Mouse (Mus musculus) layer of hippocampus, postnatal 25 days (tissue): ENCODE data around the gene Megf9. TPM values are rescaled to one million over a fixed set of nuclear protein-coding genes. Genes with fewer than 3 reads are reported as not detected.

Experiments
- DNase-seq, 2 experiments: peaks; one replicate each; pipeline ENCODE4 v3.0.0; 2022; ENCODE audit warnings: mixed read lengths in 2 of 2, low spot score in 1 of 2; ENCODE audit errors: extremely low spot score in 1 of 2
- total RNA-seq, 2 experiments: library from RNA; stranded (reverse); gene quantifications; 2 replicates each; pipeline ENCODE4 v1.2.3; 2021

Megf9 gene
- total RNA-seq = 100 to 1,000 TPM; 119 to 125 TPM

DNA sequence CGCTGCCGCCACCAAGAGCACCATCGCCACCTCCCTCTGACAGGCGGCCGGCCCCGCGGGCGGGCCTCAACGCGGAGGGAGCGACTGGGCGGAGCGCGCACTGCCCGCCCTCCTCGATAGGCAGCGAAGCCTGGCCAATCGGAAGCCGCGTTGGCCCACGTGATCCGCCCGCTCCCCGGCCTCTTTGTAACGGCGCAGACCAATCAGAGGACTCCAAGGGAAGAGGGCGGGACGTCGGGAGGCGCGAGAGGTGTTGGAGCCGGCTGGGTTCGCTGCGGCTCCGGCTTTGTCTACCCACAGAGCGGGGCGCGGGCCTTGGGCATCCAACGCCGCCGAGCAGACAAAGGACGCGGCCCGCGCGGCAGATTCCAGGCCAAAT lies at the start of gene Megf9:
TSS of gene Megf9 (minus strand) at position 105 of the 379 bp plus-strand sequence.
- DNase-seq = peak; percentile 88 to 93

DNA sequence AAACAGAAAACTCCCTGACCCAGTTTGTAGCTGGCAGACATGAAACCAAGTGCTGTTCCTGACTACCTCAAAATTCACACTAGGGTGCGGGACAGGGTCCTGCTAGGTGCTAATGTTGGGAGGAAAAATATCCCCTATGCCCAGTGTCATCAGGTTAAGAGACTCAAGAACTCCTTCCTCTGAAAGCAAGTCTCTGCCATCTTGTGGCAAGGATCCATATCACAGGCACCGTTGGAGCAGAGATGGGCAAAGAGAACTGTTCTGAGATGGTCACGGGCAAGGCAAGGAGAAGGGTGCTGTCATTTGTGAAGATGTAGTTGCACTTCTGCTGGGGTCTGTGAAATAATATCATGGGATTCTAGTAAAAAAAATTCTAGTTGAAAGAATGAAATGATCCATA lies 44.9 kb upstream of the Megf9 start:
- DNase-seq = peak; percentile 16 to 49

DNA sequence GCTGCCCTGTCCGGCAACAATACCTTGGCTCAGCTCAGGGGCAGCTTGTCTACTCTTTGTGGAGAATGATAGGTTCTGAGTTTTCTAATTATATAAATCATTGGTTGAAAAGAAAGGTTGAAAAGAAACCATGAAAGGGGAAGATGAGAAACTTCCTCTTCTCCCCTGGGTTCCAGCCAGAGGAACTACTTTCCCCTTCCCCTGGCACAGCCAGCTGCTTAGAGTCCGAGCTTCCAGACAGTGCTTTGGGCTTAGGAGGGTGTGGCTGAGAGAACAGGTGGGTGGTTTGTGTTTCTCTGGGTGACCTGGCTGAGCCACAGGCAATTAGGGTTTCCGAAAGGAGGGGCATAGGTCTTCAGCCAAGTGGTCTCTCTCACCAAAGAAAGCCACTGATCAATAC lies 43.5 kb upstream of the Megf9 start:
- DNase-seq = no peak

DNA sequence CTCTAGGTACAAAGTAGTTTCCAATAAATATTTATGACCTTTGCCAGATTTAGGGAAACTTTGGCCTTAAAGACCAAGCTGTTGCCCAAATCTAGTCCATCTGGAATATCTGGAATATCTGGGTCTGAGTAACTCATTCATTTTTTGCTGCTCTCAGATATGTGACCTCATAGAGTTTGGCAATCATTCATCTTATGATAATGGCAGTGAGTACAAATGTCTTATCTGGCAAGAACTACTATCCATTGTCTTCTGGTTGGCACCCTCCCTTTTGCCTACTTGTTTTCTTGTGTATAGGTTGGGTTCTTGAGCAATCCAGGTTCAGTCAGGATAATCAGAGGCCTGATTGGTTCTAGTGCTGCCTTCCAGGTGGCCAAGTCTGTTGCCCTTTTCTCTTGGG lies 41.3 kb upstream of the Megf9 start:
- no peak for DNase-seq

DNA sequence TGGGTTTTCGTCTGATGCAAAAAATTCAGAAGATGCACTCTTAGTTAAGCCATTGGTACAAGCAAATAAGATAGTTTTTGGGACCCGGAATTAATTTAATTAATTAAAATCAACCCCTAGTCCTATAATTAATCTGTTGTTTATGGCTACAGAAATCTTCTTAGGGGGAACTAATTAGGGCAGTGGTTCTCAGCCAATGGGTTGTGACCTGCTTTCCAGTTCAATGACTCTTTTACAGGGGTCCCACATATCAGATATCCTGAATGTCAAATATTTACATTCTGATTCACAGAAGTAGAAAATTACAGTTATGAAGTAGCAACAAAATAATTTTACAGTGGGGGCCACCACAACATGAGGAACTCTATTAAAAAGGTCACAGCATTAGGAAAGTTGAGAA lies 39.1 kb upstream of the Megf9 start:
- DNase-seq = no peak

DNA sequence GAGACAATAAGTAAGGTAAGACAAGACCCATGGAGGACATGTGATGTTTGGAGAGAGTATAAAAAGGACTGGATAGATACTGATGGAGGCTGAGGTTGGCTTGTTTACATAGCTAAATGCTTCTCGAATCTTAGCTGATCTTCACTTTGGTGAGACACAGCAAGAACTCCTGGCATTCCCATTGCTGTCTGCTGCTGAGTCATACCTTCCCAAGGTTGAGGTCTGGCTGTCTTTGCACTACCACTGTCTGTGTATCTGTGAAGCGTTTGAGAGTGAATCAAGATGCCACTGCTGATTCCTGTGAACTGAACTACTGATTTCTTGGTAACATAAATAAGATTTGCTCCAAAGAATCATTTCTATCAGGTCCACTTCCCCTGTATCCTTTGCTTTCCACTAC lies 19.1 kb upstream of the Megf9 start:
- no peak for DNase-seq

DNA sequence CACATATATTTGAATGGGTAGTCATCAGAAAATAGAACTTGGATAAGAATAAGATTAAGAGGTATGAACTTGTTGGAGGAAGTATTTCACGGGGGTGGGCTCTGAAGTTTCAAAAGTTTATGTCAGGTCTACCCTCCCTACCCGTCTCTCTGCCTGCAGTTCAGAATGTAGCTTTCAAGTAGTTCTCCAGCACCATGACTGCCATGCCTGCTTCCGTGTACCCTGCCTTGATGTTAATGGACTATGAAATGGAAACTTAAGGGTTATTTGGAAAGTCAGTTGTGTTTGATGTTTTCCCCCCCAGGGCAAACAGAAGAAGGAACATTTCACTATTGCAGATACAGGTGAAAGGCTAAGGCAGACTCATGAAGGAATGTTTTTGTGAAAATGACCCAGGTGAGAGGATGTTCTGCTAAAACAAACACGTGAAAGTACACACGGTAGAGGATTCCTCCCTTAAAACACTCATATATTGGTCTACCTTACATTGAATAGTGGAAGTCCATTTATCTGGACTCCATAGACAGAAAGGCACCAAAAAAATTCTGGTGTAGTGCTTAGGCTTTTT lies 18.5 kb upstream of the Megf9 start:
- DNase-seq = no peak

DNA sequence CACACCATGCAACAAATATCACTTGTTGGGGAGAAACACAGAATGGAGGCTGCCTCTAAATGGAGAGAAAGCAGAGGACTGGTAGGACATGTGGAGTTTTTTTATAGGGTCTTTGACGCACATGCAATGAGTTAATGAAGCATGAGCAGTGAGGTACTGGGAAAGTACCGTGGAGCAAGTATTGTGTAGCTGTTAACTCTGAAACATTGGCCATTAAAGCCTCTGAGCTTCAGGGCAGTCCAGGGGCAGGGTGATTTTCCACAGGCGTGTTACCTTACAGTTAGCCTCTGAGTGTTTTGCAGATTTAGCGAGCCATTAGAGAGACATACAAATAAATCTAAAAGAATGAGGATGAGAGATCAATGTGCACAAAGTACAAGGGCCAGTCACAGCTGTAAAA lies 17.3 kb upstream of the Megf9 start:
- DNase-seq = no peak

DNA sequence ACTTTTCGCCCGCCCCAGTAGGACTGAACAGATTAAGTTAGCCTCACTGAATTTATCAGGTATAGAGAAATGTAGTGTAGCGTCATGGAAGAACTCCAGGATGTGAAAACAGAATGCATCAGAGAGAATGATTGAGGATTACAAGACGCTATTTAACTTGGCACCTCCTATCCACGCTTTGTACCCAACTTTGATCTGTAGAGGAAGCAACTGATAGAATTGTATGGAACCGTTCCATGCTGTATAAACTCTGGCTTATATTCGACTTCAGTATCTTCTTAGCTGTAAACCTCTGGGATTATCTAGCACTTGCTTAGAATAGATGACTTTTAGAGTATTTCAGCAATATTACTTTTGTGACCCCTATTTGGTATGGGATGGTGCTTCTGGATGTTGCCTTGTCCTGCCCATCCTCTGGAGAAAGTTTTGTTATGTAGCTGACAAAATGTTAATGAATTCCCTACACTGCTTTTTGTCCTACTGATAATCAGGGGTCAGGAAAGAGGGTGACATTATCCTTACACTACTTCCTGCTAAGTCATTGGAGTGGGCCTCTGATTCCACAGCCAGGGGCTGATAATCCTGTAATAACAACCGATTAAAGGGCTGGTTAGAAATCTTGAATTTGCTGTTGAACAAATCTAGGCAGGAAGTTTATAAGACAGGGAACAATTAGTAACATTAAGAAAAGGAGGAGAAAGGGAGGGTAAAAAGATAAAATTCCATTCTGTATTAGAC lies 12.8 kb upstream of the Megf9 start:
- no peak for DNase-seq

DNA sequence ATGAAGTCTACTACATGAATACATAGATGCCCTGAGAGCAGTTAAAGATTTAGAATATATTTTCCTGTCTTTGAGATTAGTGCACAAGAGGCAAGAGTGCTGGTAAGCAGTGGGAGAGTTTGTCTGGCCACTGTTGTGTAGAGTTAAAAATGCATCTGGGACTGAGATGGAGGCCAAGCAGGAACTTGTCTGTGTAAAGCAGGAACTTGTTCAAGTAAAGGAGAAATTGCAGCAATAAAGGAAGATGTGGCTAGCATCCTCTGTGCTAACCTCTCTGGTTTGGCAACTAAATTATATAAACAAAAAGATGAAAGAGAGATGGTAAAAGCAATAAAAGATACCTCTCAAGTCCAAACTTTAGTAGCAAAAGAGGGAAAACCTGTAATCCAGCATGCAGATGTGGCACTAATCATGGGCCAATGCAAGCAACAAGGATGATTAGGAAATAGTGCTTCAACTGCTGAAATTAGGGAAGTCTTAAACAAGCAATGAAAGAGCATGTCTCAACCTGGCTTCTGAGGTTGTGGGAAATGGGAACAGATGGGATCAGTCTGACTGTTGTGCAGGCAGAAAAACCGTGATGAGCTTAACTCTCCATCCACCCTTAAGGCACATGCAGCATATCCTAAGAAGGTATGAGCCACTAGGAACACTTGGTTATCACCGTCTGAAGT lies 11.2 kb upstream of the Megf9 start:
- DNase-seq = no peak

DNA sequence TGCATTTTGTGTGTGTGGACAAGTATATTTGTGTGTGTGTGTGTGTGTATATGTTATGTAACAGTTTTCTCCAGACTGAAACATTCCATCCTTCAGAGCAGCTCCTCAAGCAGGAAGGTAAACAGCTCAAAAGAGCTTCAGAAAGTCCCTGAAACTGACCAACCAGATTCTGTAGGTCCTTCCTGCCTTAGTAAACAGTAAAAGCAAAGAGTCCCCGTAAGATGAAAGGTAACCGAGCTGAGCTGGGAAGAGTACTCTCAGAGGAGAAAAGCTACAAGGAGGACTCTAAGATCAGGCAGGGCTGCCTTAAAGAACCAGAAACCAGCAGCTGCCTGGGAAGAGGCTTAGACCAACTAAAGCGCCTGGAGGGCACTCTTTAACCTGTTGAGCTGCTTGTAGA lies 9.6 kb upstream of the Megf9 start:
- no peak for DNase-seq

DNA sequence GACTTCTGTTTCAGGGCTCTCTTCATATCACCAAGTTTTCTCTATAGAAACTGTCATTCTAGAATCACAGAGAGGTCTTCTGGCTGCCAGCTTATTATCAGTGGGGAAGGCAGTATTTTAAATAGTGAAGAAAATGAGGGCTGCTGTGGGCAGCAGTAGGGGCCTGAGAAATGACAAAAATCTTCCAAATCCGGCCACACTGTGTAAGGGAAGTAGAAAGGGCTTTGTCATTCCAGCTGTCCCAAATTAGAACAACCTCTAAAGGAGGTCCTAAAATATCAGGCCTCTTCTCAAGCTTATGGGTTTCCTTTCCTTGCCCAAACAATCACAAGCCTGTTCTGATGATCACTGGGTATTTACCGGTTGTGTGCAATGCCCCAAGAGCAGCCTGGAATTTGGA lies 7.6 kb upstream of the Megf9 start:
- DNase-seq = no peak

DNA sequence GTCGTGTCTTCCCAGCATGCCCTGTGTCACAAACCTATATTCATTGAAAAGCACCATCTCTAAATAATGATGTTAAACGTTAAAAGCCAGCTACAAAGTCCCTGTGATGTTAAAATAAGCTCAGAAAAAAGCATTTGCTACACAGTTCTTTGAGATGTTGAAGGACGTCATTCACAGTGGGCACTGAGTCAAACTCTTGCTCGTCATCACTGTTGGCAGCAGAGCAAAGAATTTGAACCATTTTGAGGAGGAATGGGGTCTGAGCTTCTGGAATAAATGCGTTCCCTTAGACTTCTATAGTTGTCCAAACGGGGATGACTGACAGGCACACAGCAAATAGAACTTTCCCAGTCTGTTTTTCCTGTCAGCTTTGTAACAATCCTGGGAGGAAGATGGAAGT lies 5.9 kb upstream of the Megf9 start:
- no peak for DNase-seq

DNA sequence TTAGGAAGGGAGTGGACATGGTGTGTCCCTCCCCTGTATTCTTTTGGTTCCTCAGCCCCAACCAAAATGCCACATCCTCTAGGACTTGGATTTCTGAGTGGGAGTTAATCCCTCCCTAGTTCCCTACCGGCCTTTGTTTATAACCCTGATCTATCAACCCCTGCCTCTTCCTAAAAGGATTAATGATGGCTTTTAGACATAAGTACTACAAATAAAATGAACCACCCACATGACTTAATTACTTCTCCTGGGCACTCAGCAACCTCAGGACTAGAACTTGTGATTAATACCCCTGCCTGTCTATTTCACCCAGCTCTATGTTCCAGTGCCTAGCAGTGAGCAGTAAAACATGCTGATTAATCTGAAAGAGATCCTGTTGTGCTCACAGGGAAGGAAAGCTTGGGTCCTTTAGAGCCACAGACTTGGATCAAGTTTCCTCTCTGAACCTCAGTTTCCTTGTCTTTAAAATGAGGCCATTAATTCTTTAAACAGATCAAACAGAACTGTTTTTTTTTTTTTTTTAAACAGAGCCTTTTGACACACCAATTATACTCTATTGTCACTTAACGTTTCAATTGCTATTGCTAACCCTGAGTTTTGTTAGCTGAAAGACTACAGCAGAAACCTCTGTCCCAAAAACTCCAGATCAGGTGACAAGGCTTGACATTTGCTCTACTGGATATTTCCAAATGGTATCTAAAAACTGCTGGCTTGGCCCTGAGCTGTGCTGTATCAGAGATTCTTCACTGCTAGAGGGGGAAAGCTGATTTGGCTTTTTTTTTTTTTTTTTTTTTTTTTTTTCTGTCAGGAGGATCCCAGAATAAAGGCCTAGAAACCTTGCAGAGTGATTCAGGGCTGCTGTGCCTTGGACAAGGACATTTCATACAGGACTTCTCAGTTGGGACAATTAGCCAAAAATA lies 2.1 kb upstream of the Megf9 start:
- DNase-seq = no peak

DNA sequence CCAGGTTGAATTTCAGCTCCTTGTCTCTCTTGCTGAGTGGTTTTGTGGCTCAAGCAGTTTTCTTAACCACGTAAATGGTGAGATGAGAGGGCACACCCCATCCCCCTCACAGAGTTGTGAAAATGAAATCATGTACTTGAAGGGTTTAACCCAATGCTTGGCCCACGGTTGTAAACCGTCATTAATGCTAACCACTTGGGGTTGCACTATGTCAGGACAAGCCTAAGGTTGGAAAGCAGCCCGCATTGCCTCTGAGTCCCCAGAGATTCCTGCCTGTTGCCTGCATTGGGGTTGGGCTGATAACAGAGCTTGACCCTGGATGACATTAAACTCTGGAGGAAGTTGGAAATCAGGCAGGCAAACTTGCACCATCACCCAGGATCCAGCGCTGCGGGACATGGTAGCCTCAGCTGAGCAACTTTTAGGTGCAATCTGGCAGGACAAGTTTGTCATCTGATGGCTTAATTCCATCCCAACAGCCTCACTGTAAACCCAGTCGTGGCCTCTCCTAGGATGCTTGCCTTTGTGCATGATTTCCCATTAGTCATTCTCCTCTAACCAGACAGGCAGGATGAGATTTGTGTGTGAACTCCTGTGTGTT lies 1.0 kb upstream of the Megf9 start:
- DNase-seq = peak in 1 of 2 experiments; percentile 23

DNA sequence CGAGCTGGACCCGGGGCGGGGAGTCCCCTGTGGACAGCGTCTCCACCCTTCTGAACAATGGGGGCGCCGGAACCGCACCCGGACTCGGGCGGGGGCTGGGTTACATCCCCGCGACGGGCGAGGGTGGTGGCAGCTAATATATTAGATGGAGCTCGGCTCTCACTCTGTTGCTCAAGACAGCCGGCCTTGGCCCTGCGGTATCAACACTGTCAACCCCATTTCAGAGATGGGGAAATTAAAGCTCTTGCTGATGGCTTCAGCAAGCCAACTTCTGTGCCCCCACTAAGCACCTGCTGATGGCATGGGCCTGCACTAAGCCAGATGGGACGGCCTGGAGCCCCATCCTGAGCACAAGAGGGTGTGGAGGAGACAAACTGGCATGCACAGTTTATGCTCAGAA lies 494 bp upstream of the Megf9 start:
- DNase-seq = no peak

DNA sequence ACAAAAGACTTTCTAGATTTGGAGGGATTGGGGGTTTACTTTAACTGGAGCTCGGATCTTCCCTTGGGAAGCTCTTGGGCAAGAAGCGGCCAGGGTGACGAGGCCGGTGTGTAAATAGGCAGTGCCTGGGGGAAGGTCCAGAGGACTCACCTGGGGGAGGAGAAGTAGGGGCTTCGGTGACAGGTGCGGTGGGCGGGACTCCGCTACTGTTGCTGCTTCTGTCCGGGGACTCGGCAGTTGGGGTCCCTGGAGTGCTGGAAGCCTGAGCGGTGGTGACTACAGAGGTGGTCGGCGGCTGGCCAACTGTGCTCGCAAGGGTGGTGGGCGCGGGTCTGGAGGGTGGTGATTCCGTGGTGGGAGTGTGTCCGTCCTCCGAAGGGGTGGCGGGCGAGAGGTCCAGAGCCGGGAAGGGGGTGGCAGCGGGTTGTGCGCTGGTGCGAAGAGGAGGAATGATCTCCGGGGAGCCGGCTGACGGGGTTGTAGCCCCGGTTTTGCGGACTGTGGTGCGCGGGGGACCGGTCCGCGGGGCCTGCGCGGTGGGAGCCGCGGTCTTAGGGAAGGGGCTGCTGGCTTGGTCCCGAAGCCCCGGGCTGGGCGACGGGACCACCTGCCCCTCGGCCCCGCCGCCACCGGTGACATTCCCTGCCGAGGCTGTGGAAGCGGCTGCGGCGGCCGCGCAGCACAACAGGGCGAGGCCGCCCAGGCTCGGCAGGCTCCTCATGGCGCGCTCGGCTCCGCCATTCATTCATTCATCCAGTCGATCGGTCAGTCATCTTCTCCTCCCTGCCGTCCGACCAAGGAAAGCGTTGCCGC lies 511 bp downstream of the Megf9 start:
- DNase-seq = peak; percentile 34 to 41

DNA sequence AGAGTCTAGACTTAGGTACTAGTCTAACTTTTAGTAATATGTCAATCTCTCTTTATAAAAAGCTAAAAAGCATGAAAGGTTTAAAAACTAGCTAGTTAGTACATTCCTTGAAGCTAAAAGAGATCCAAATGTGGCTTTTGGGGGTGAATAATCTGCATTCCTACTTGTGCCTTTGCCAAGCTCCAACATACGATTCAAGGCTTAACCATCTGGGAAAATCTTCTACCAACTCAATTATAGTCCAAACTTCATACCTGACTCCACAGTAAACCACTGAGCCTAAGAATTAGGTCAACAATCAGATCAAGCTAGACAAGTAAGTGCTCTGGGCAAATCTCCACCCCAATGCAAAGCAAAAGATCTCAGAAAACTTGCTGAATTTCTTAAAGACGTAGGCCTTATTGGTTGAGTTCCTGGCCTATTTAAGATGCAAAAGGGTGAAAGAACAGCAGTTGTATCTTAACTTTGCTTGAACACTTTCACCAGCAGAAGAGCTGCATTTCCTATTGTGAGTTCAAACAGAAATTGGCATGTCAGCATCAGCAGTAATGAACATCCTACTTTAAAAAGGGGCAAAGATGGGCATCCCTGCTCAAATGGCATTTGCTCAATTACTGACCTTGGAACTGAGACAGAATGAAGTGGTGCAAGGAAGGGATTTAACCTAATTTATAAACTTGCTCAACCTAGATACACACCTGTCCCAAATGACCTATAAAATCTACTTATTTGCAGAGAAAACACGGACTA lies 1.6 kb downstream of the Megf9 start:
- DNase-seq = no peak

DNA sequence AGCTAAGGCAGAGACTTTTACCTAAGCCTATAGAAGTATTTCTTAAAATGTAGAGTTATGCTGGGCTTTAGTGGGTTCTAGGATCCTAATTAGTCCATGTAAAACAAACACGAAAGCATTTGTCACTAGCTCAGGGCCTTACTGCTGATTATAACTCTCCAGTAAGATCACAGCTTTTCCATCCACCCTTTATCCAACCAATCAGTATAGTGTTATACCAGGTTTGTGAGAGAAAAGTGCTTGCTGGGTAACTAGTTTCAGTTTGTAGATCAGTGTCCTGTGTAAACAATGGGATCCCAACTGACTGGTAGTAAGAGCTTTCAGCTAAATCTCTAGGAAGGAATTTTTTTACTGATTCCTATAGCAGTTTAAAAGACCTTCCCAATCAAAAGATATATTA lies 3.8 kb downstream of the Megf9 start:
- no peak for DNase-seq
